Mouse (Mus musculus) megakaryocyte-erythroid progenitor cell, adult 5-6 weeks (primary cell): ENCODE measurements around the gene Serpinb1a. TPM values are rescaled to one million over a fixed set of nuclear protein-coding genes. Genes with fewer than 3 reads are reported as not detected.
"Not testable (repeated sequence)": the region's sequence is repeated elsewhere in the genome, so short reads cannot be mapped to it uniquely, and the experiment has no call there.

Experiments
- ATAC-seq: replicated peaks from 2 replicates; pipeline ENCODE4 v1.8.0; 2016; ENCODE audit warnings: mild to moderate bottlenecking, inconsistent platforms; ENCODE audit not compliant: severe bottlenecking, poor library complexity, low FRiP score, low TSS enrichment
- total RNA-seq, 2 experiments: library from RNA; stranded (forward) in 1 of 2; stranded (reverse) in 1 of 2; fragments of 200-1000, 215-1000 nt in 1 of 2; fragments of >200 nt in 1 of 2; fragmentation: Nextera tagmentation in 1 of 2; gene quantifications; 2 replicates each; pipeline ENCODE4 v1.2.3; 2014 to 2017

The Serpinb1a gene
- 2.4 and 16.7 TPM in 2 replicates for total RNA-seq (2014; fragmentation: Nextera tagmentation)
- 10.1 and 35.8 TPM in 2 replicates for total RNA-seq (2017)

DNA sequence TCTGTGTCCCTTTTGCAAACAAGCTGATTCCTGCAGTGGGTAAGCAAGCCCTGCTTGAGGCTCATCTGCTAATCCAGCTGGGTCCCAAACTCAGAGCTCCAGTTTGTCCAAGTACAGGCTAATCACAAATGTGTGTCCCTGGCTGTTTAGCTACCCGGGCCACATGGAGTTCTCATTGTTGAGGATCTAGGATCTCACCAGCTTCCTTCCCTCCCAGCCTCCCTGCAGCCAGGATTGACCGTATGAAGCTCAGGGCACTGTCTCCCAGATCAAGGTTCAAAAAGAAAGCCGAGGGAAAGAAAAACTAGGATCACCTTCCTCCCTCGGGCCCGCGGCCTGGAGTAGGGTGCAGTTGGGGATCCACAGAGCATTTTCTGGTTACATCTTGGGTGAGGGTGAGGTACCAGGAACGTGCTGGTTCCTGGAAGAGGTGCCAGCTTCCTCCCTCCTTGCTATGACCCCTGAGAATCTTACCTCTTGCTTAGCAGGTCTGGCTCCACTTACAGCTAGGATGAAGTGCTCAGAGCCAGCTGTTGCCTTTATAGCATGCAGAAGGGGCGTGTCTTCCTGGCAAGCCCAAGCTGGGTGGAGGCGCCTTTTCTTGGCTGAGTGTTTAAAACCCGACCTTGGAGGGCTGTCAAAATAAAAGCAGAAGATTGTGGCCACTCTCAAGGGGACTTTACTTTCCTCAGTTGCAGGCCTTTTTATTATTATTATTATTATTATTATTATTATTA, at the start of gene Serpinb1a:
Serpinb1a (minus strand) TSS at position 518 of the 737 bp plus-strand sequence.
- peak; percentile 86 for ATAC-seq

- ATAC-seq: peak; percentile 85
These were observed 49.7 kb upstream of the Serpinb1a start for GRCm38 (mm10) chr13:32900639-32901038.

DNA sequence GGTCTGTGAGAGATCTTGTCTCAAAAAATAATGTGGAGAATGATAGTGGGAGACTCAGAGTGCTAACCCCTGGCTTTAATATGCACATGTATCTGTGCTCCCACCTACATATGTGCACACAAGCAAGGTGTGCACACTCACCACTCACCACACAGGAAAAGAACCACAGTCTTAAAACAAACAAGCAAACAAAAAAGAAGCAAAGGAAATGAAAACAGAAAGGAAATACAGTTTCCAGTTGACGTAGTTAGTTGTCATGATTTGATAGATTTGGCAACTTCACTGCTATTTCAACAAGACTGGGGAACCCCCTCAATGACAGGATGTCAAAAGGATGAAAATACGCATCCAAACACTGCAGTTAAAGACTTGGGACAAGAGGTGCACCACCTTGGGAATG, 48.1 kb upstream of the Serpinb1a start:
- ATAC-seq: not testable (repeated sequence)

GRCm38 (mm10) chr13:32898111-32898510, 47.1 kb upstream of the Serpinb1a start, which contains the start of gene Serpinb1c:
TSS of gene Serpinb1c (minus strand) at chr13:32898211.
- no peak for ATAC-seq

DNA sequence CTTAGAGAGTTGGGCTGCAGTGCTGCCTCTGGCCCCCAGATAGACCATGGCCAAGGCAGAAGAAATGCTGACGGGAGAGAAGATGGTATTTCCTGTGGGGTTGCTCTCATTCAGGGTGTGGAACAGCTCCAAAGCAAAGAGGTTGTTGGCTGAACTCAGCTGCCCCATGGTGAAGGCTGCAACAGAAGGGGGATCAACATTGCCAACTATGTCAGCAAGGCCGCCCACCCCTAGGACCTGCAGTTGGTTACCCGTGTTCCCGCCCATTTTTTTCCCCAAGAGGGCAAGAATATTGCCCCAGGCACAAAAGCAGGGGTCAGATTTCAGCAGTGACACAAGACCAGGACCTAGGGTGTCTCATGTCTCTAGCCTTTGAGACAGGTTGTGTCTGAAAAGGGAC, 45.9 kb upstream of the Serpinb1a start:
- ATAC-seq: no peak

GRCm38 (mm10) chr13:32884755-32885154, 33.8 kb upstream of the Serpinb1a start:
- no peak for ATAC-seq

DNA sequence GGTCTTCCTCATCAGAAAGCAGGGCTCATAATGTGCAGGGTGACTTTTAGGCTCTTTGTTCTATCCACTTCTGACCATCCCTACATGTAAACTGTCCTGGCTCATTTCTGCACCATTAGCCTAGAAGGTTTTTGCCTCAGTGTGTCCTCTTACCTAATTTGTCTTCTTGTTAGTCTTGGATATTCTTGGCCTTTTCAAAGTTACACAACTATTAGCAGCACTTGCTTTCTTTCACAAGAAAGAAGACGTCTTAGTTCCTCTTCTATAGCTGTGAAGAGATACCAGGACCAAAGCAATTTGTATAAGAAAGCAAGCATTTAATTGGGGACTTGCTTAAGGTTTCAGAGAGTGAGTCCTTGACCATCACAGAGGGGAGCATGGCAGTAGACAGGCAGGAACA, 22.9 kb upstream of the Serpinb1a start:
- no peak for ATAC-seq

- ATAC-seq: 0 out of 2 replicates have a peak, but pooled peaks have one; percentile 27
These were observed 17.9 kb upstream of the Serpinb1a start for GRCm38 (mm10) chr13:32868843-32869242.

GRCm38 (mm10) chr13:32868233-32868632, 17.2 kb upstream of the Serpinb1a start:
- not testable (repeated sequence) for ATAC-seq

- ATAC-seq: no peak
These were observed 16.0 kb upstream of the Serpinb1a start for GRCm38 (mm10) chr13:32867030-32867429.

DNA sequence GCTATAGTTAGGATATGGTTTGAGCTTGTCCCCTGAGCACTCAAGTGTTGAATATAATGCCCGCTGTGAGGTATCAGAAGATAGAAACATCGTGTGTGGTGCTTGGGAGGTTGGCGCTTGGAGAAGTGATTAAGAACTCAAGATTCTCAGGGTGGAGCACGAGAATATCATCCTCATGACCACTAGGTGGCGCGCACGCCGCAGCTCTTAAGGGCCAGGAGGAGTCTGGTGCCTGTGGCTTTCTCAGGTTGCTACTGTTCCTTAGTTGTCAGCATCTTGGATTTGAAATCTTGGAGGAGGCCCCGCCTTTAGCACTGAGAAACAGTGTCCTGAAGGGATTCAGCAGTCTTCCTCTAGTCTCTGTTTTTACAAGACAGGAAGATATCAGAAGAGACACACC, 15.5 kb upstream of the Serpinb1a start:
- ATAC-seq: peak; percentile 94

DNA sequence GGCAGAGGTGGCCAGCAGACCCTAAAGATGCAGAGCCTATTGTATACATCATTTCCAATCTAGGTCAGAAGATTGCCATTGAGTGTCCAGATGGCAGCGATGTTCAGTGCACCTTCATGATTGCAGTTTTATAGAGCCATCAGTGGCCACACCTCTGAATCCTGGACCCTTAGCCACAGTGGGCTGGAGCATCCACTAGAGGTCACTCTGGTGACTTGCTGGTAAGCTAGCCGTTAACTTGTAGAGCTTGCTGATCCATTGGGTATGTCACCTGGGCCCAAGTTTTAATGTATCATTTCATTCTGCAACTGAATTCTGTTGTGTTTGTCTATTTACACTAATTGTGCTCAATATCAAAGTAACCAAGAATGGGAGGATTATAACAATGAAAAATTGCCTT, 14.6 kb upstream of the Serpinb1a start:
- ATAC-seq: no peak

- not testable (repeated sequence) for ATAC-seq
These were observed 13.5 kb upstream of the Serpinb1a start for GRCm38 (mm10) chr13:32864529-32864928.

- ATAC-seq: no peak
These were observed 12.5 kb upstream of the Serpinb1a start for GRCm38 (mm10) chr13:32863456-32863855.

- no peak for ATAC-seq
These were observed 9.8 kb upstream of the Serpinb1a start for GRCm38 (mm10) chr13:32860821-32861220.

DNA sequence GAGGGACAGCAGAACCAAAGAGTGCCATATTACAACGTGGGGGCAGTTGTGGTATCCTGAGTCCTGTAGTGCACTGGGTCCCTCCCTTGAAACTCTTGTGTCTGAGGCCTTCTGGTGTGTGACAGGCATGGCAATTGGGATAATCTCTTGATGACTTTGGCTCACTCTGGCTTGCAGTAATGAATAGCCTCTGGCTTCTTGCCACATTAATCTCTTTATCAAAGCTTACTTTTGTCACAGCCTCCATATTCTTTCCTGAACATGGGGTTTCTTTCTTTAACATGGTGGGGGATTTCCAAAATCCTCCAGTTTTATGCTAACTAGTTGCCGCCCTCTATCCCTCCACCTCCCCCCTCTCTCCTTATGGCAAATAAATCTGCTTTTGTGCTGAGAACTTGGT, 2.1 kb upstream of the Serpinb1a start:
- no peak for ATAC-seq

DNA sequence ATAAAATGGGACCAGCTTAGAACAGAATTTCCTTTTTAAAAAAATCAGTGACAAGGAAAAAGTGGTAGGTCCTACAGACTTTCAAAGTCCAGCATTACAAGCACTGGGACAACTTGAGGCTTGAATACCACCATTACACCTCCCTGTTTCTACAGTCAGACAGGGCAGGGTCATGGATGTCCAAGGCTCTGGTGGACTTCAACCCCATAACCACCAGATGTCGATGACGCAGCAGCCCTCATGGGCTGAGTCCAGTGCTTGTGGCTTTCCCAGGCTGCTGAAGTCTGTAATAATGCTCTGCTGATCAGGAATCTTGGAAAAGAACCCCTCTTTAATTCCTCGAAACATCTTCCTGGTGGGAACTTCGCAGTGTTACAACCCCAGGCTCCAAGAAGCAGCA, 1.6 kb upstream of the Serpinb1a start:
- no peak for ATAC-seq

GRCm38 (mm10) chr13:32851967-32852366, 982 bp upstream of the Serpinb1a start:
- ATAC-seq: peak; percentile 78

- peak; percentile 45 for ATAC-seq
These were observed 829 bp downstream of the Serpinb1a start for GRCm38 (mm10) chr13:32850156-32850555.

DNA sequence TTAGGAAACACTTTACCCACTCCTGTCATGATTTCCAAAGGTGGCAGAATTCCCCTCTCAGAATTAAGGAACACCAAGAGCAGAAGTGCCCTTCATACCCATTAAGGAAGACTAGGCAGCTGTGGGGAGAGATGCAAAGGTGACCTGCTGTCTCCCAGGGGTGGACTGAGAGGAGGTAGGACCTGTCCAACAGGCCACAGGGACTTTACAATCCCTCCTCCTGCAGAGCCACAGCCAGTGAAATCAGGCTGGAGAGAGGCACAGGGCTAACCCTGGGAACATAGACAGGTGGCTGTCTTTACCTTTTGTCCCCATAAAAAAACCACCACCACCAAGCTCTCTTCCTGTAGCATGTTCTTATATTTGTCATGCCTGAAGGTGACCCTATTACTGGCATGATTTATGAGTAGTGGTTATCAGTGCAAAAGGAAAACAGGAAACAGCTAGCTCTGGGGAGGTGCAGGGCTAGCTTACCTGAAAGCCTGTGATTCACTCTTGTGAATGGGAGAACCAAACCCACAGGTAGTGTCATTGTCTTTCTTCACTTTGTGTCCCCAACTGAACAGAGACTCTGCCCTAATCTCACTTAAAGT, 1.4 kb downstream of the Serpinb1a start:
- ATAC-seq: no peak

DNA sequence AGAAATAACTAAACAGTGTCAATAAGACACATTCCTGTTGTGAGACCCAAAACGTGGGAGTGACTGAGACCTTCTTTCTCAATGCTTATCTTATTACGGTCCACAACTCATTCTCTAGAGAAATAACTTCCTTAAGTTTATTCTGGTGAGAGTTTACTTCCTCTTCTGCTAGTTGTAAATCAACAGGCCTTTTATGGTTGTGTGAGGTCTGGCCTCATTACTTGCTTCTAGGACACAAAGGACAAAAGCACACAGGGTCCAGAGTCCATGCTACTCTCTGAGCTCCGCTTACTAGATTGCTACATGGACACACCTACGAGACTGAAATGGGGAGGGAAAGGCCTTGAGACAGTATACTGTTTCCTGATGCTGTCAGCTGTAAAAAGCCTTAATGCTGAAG, 1.9 kb downstream of the Serpinb1a start:
- ATAC-seq: no peak
